Mouse (Mus musculus): ENCODE measurements at regions not wholly inside any gene's neighbourhood (a gene's known extent, or its start where the extent isn't known, plus 50 kb on each side); places are given as distances from the start of the nearest gene placed in this dataset.
A peak's percentile ranks its signal among the peaks of the same experiment; 100 is the strongest.

DNA sequence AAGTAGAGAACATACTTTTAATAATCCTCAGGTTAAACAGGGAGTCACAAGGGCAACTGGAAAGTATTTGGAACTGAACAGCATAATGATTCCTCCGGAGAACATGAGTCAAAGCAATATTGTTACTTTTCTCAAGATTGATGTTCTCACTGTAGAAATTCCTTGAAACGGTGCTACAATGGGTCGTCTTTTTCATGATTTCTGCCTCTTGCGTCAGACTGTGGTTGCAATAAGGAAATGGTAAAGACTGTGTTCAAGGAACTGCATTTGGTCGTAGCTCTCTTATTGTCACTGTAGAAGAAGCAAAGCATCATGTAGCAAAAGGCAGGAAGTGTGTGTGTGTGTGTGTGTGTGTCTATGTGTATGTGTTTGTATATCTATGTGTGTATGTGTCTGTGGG, 294.6 kb upstream of the Actbl2 start:
- Histone ChIP-seq H3K4me3 (ENCODE audit: insufficient read depth in 1 of 2, low read depth in 1 of 2, low read length in 2 of 2, poor library complexity in 1 of 2, severe bottlenecking in 1 of 2) (no peak overlapping the region), H3K9me3 (ENCODE audit: control insufficient read depth, insufficient read depth, low read depth, low read length) (no peaks in the 10 kb centered on the region), H3K36me3 (ENCODE audit: control insufficient read depth, insufficient read depth, low read length, poor library complexity, severe bottlenecking) (no peaks in the 10 kb centered on the region), H3K27ac (ENCODE audit: insufficient read depth, low read depth, low read length, poor library complexity, severe bottlenecking) (no peak overlapping the region), H3K4me1 (ENCODE audit: control insufficient read depth in 2 of 2, insufficient read depth in 2 of 2, low read length in 2 of 2, poor library complexity in 1 of 2) (no peaks in the 10 kb centered on the region), H3K9ac (ENCODE audit: insufficient read depth, low read depth, low read length, poor library complexity, severe bottlenecking) (no peak overlapping the region)
- in situ Hi-C loops (cut with MboI; ENCODE audit: low sequenced_read_pairs in 2 of 2, unreplicated experiment in 2 of 2) = loop anchor here in 1 of 2 experiments (10.0 kb wide), 1 partner anchor 565 kb away; the partner anchor contains the start of gene Plk2
- no peak for TF ChIP-seq HCFC1 (IDR thresholded peaks at IDR 0.05; ENCODE audit: borderline replicate concordance, insufficient read depth, low read length)
- TF ChIP-seq ZC3H11A (IDR thresholded peaks at IDR 0.05; ENCODE audit: borderline replicate concordance, low read depth, low read length) = no peak
- no peak for DNase-seq (ENCODE audit: low read depth, low spot score)

DNA sequence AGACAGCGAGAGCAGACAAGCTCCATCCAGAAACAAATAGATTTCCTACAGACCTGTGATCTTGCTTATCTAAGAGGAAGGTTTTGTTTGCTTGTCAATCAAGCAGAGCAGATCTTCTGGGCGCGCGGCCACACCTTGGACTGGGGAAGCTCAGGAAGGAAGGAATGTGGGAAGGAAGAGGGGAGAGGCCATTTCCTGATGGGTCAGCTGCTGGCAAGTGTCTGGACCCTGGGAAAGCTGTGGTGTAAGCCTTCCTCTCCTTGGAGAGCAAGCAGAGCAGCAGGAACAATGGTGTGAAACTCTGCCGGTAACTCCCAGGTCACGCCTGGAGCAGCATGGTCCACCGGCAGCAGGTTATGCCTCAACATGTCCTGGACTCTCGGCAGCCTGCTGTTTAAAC, 287.7 kb upstream of the Actbl2 start:
- Histone ChIP-seq H3K9me3 (ENCODE audit: control insufficient read depth, insufficient read depth, low read depth, low read length) (no peaks in the 10 kb centered on the region), H3K4me3 (ENCODE audit: insufficient read depth in 1 of 2, low read depth in 1 of 2, low read length in 2 of 2, poor library complexity in 1 of 2, severe bottlenecking in 1 of 2) (no peak overlapping the region), H3K36me3 (ENCODE audit: control insufficient read depth, insufficient read depth, low read length, poor library complexity, severe bottlenecking) (no peaks in the 10 kb centered on the region), H3K4me1 (ENCODE audit: control insufficient read depth in 2 of 2, insufficient read depth in 2 of 2, low read length in 2 of 2, poor library complexity in 1 of 2) (no peaks in the 10 kb centered on the region), H3K9ac (ENCODE audit: insufficient read depth, low read depth, low read length, poor library complexity, severe bottlenecking) (no peak overlapping the region), H3K27ac (ENCODE audit: insufficient read depth, low read depth, low read length, poor library complexity, severe bottlenecking) (no peak overlapping the region)
- DNase-seq (ENCODE audit: low read depth, low spot score) = peak; percentile 7
- no peak for TF ChIP-seq CHD2 (IDR thresholded peaks at IDR 0.05; ENCODE audit: low read depth, low read length)
- no peak for TF ChIP-seq ZNF384 (IDR thresholded peaks at IDR 0.05; ENCODE audit: low read depth, low read length)
- no peak for TF ChIP-seq HCFC1 (IDR thresholded peaks at IDR 0.05; ENCODE audit: borderline replicate concordance, insufficient read depth, low read length)
- TF ChIP-seq MAFK (IDR thresholded peaks at IDR 0.05; ENCODE audit: insufficient read depth, low read depth, low read length) = no peak
- TF ChIP-seq ZC3H11A (IDR thresholded peaks at IDR 0.05; ENCODE audit: borderline replicate concordance, low read depth, low read length) = no peak
- in situ Hi-C loops (cut with MboI; ENCODE audit: low sequenced_read_pairs in 2 of 2, unreplicated experiment in 2 of 2) = loop anchor here (5.0 to 10.0 kb wide), 2 partner anchors 572 to 575 kb away; partner anchors contain the start of gene Plk2 (in 1 of the 2)

DNA sequence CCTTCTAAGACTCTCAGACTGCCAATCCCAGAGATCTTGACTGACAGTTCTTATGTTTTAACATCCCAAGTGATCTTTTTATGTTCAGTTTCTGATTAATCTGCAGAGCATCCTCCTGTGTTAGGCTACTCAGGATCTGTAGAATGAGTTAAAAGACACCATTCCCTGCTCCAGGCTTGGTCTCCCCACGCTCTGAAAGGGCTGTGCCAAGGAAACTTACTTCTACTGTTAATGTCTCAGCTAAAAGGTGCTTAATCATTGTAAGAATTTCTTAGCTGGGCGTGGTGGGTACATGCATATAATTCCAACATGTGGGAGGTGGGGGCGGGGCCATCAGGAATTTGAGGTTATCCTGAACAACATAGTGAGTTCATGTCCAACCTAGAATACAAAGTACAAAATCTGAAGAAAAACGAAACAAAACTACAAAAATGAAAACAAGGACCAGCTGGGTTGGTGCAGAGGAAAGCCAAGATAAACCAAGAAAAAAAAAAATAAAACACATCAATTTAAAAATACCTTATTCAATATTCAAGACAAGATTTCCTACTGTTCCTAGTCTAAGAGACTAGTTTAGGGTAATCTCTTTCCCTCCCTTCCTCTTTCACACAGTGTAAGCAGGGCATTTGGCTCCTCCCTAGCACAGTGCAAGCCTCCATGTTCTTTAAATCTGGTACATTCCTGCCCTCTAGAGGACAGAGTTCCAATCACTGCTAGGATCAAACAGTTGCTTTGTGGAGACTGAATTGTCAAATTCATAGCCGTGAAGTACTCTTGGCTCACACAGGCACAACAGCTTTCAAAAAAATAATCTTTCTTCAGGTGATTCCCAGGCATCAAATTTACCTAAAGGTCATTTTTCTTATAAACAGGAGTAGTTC, 286.9 kb upstream of the Actbl2 start:
- Histone ChIP-seq H3K36me3 (ENCODE audit: control insufficient read depth, insufficient read depth, low read length, poor library complexity, severe bottlenecking) (no peaks in the 10 kb centered on the region), H3K9me3 (ENCODE audit: control insufficient read depth, insufficient read depth, low read depth, low read length) (no peaks in the 10 kb centered on the region), H3K4me1 (ENCODE audit: control insufficient read depth in 2 of 2, insufficient read depth in 2 of 2, low read length in 2 of 2, poor library complexity in 1 of 2) (no peaks in the 10 kb centered on the region), H3K27ac (ENCODE audit: insufficient read depth, low read depth, low read length, poor library complexity, severe bottlenecking) (no peak overlapping the region), H3K9ac (ENCODE audit: insufficient read depth, low read depth, low read length, poor library complexity, severe bottlenecking) (no peak overlapping the region), H3K4me3 (ENCODE audit: insufficient read depth in 1 of 2, low read depth in 1 of 2, low read length in 2 of 2, poor library complexity in 1 of 2, severe bottlenecking in 1 of 2) (no peak overlapping the region)
- peak; percentile 61 for DNase-seq (ENCODE audit: low read depth, low spot score)
- TF ChIP-seq ZC3H11A (IDR thresholded peaks at IDR 0.05; ENCODE audit: borderline replicate concordance, low read depth, low read length) (peak; percentile 88), HCFC1 (IDR thresholded peaks at IDR 0.05; ENCODE audit: borderline replicate concordance, insufficient read depth, low read length) (no peak)
- in situ Hi-C loops (cut with MboI; ENCODE audit: low sequenced_read_pairs in 2 of 2, unreplicated experiment in 2 of 2) = loop anchor here (5.0 to 10.0 kb wide), 2 partner anchors 573 to 576 kb away; partner anchors contain the start of gene Plk2 (in 1 of the 2)

DNA sequence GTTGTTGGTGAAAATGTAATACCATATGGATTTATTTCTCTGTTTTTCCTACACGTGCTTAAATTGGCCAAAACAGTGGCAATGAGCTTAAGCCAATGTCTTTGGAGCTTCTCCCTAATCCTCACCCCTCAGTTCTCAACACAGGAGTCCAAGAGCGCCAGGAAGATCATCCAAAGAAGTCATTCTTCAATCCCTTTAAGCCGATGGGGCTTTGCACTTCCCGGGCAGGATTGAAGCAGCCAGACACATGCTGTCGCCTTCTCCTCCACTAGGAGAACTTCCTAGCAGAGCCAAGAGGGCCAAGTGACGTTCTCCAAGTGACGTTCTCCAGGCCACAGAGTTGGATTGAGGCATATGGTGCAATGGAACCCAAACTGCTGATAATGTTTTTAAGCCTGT, 286.3 kb upstream of the Actbl2 start:
- H3K36me3 ChIP-seq (ENCODE audit: control insufficient read depth, insufficient read depth, low read length, poor library complexity, severe bottlenecking) = no peaks in the 10 kb centered on the region
- no peak overlapping the region for H3K9ac ChIP-seq (ENCODE audit: insufficient read depth, low read depth, low read length, poor library complexity, severe bottlenecking)
- H3K4me1 ChIP-seq (ENCODE audit: control insufficient read depth in 2 of 2, insufficient read depth in 2 of 2, low read length in 2 of 2, poor library complexity in 1 of 2) = no peaks in the 10 kb centered on the region
- no peak for DNase-seq (ENCODE audit: low read depth, low spot score)
- no peak overlapping the region for H3K27ac ChIP-seq (ENCODE audit: insufficient read depth, low read depth, low read length, poor library complexity, severe bottlenecking)
- H3K4me3 ChIP-seq (ENCODE audit: insufficient read depth in 1 of 2, low read depth in 1 of 2, low read length in 2 of 2, poor library complexity in 1 of 2, severe bottlenecking in 1 of 2) = no peak overlapping the region
- in situ Hi-C loops (cut with MboI; ENCODE audit: low sequenced_read_pairs in 2 of 2, unreplicated experiment in 2 of 2) = loop anchor here (5.0 to 10.0 kb wide), 2 partner anchors 574 to 576 kb away; partner anchors contain the start of gene Plk2 (in 1 of the 2)
- TF ChIP-seq ZC3H11A (IDR thresholded peaks at IDR 0.05; ENCODE audit: borderline replicate concordance, low read depth, low read length) (no peak), MAFK (IDR thresholded peaks at IDR 0.05; ENCODE audit: insufficient read depth, low read depth, low read length) (no peak), ZNF384 (IDR thresholded peaks at IDR 0.05; ENCODE audit: low read depth, low read length) (no peak), HCFC1 (IDR thresholded peaks at IDR 0.05; ENCODE audit: borderline replicate concordance, insufficient read depth, low read length) (no peak), CHD2 (IDR thresholded peaks at IDR 0.05; ENCODE audit: low read depth, low read length) (no peak)
- H3K9me3 ChIP-seq (ENCODE audit: control insufficient read depth, insufficient read depth, low read depth, low read length) = no peaks in the 10 kb centered on the region

All from ES-E14 (cell line).